Mouse (Mus musculus) heart, embryonic 12.5 days (tissue): Measurements from ENCODE around the gene Ggct. TPM values are rescaled to one million over a fixed set of nuclear protein-coding genes. Genes with fewer than 3 reads are reported as not detected.

Experiments used
- ATAC-seq: fragments of 200-750 bp; cut with Nextera tagmentation; 2 replicates; pipeline ENCODE4 v1.8.0; 2017; ENCODE audit warnings: moderate TSS enrichment, moderate library complexity; ENCODE audit not compliant: insufficient number of reproducible peaks, low FRiP score
- H3K27ac ChIP-seq: fragments of 300-500 bp; sonication (generic); 2 replicates; pipeline ENCODE4 v1.5.1; 2016; ENCODE audit warnings: mild to moderate bottlenecking, moderate library complexity; ENCODE audit not compliant: poor library complexity, severe bottlenecking
- H3K27me3 ChIP-seq: fragments of 300-500 bp; sonication (generic); replicated peaks from 2 replicates; pipeline ENCODE4 v1.6.1; 2016; ENCODE audit warnings: mild to moderate bottlenecking, moderate library complexity
- H3K36me3 ChIP-seq: fragments of 300-500 bp; sonication (generic); 2 replicates; pipeline ENCODE4 v1.6.1; 2016; ENCODE audit warnings: mild to moderate bottlenecking, moderate library complexity
- H3K4me1 ChIP-seq: fragments of 300-500 bp; sonication (generic); replicated peaks from 2 replicates; pipeline ENCODE4 v1.6.1; 2016; ENCODE audit warnings: mild to moderate bottlenecking
- H3K4me2 ChIP-seq: fragments of 300-500 bp; sonication (generic); 2 replicates; pipeline ENCODE4 v1.6.1; 2016; ENCODE audit warnings: mild to moderate bottlenecking, moderate library complexity
- H3K4me3 ChIP-seq: fragments of 300-500 bp; sonication (generic); 2 replicates; pipeline ENCODE4 v1.5.1; 2016; ENCODE audit warnings: mild to moderate bottlenecking
- H3K9ac ChIP-seq: fragments of 300-500 bp; sonication (generic); 2 replicates; pipeline ENCODE4 v1.6.1; 2016; ENCODE audit warnings: mild to moderate bottlenecking, moderate library complexity
- H3K9me3 ChIP-seq: fragments of 300-500 bp; sonication (generic); replicated peaks from 2 replicates; pipeline ENCODE4 v1.6.1; 2016; ENCODE audit warnings: mild to moderate bottlenecking, moderate library complexity
- WGBS: fragments of 180-500 bp; shearing (Covaris S2); methylation state at CpG from one replicate; pipeline ENCODE4 v1.1.7; 2016; 5-methylcytosine and 5-hydroxymethylcytosine counted together
- polyA plus RNA-seq: library from polyadenylated mRNA; unstranded; fragments of >200 nt; fragmentation: Nextera tagmentation; extraction: Ambion mirVana; gene quantifications from 2 replicates; pipeline ENCODE4 v1.2.1, GENCODE M21; 2016

Ggct gene
- polyA plus RNA-seq, 1 experiment from 2014 or later: 6.9 TPM

GRCm38 (mm10) chr6:54952542-54952941 lies 40.2 kb downstream of the Ggct start:
- H3K4me2 ChIP-seq: no peak overlapping the region
- 84% methylated on average over 3 of the region's 3 CpGs for WGBS
- H3K27ac ChIP-seq: no peak overlapping the region
- H3K9ac ChIP-seq: no peak overlapping the region
- H3K9me3 ChIP-seq: 0 out of 2 replicates have a peak, but pooled peaks cover 2% of the 10 kb centered on the region
- ATAC-seq: no peak
- H3K27me3 ChIP-seq: no peaks in the 10 kb centered on the region
- H3K4me3 ChIP-seq: no peak overlapping the region
- peaks cover 15% of the 10 kb centered on the region for H3K4me1 ChIP-seq
- H3K36me3 ChIP-seq: no peaks in the 10 kb centered on the region

GRCm38 (mm10) chr6:54948682-54949081 lies 44.1 kb downstream of the Ggct start:
- H3K9ac ChIP-seq: no peak overlapping the region
- H3K9me3 ChIP-seq: 0 out of 2 replicates have a peak, but pooled peaks cover 2% of the 10 kb centered on the region
- H3K4me3 ChIP-seq: no peak overlapping the region
- H3K4me2 ChIP-seq: no peak overlapping the region
- ATAC-seq: no peak
- no peak overlapping the region for H3K27ac ChIP-seq
- H3K36me3 ChIP-seq: no peaks in the 10 kb centered on the region
- H3K27me3 ChIP-seq: peaks cover 19% of the 10 kb centered on the region
- WGBS: 73% methylated on average over 5 of the region's 5 CpGs
- 0 out of 2 replicates have a peak, but pooled peaks cover 4% of the 10 kb centered on the region for H3K4me1 ChIP-seq

DNA sequence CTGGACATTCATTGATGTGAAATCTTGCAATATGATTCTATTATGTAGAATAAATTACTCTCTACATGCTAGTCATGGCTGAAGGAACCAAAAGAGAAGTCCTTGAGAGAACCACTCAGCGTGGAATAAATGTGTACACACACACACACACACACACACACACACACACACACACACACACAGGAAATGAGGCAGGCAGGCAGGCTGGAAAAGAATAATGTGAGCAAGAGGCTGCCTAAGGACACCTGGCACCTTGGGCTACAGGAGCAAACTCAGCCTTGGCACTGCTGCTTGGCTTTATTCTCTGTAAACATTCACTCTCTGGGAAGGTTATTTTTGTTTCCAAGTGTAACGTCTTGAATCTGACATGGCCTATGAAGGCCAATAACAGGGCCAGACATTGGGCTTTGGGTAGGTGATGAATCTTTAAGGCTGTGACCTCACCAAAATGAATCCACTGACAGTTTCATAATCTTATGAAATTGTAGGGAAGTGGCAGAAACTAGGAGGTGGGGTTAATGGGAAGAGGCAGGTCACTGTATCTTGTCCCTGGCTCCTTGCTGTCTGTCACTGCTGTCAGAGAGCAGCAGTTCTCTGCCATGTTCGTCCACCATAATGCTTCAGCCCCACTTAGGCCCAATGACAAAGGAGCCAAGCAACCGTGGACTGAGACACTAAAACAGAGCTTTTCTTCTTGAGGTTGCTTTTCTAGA lies 46.4 kb downstream of the Ggct start:
- no peaks in the 10 kb centered on the region for H3K36me3 ChIP-seq
- H3K9me3 ChIP-seq: 0 out of 2 replicates have a peak, but pooled peaks cover 2% of the 10 kb centered on the region
- peaks cover 39% of the 10 kb centered on the region for H3K27me3 ChIP-seq
- no peak overlapping the region for H3K9ac ChIP-seq
- 0 out of 2 replicates have a peak, but pooled peaks cover 4% of the 10 kb centered on the region for H3K4me1 ChIP-seq
- WGBS: 66% methylated on average over 4 of the region's 4 CpGs
- no peak for ATAC-seq
- H3K4me2 ChIP-seq: no peak overlapping the region
- no peak overlapping the region for H3K4me3 ChIP-seq
- H3K27ac ChIP-seq: no peak overlapping the region

- Histone ChIP-seq H3K4me3 (no peak overlapping the region), H3K4me2 (peak overlapping the region; percentile 35; the same call in 1 of the 2 replicates), H3K9me3 (no peaks in the 10 kb centered on the region), H3K9ac (no peak overlapping the region), H3K27ac (no peak overlapping the region), H3K36me3 (no peaks in the 10 kb centered on the region), H3K27me3 (peaks cover 42% of the 10 kb centered on the region), H3K4me1 (0 out of 2 replicates have a peak, but pooled peaks cover 11% of the 10 kb centered on the region)
- WGBS: 73% methylated on average over 16 of the region's 16 CpGs
- ATAC-seq: no peak
These were observed 48.2 kb downstream of the Ggct start for GRCm38 (mm10) chr6:54944551-54944950.

DNA sequence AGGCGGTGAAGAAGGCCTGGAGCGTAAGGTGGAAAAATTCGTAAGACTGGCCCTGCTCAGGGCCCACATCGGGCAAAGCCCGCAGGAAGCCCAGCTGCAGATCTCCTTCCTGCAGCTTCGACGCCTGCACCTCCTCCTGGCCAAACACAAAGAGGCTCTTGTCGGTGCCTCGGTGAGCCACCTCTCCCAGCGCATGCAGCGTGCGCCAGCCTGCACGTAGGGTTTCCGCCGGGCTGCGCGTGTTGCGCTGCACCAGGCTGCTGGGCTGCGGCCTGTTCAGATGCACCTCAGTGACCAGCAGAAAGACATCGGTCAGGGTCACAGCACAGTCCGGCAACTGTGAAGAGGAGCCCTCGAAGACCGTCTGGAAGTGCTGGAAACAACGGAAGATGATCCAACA lies 49.0 kb downstream of the Ggct start:
- Histone ChIP-seq H3K4me3 (peak overlapping the region; percentile 3; the same call in 1 of the 2 replicates), H3K9ac (no peak overlapping the region), H3K4me1 (0 out of 2 replicates have a peak, but pooled peaks cover 11% of the 10 kb centered on the region), H3K9me3 (no peaks in the 10 kb centered on the region), H3K27ac (no peak overlapping the region), H3K27me3 (peaks cover 42% of the 10 kb centered on the region), H3K36me3 (no peaks in the 10 kb centered on the region), H3K4me2 (peak overlapping the region; percentile 35)
- ATAC-seq: no peak
- 43% methylated on average over 24 of the region's 24 CpGs for WGBS

- Histone ChIP-seq H3K4me2 (peak overlapping the region; percentile 35), H3K9ac (no peak overlapping the region), H3K27me3 (peaks cover 42% of the 10 kb centered on the region), H3K9me3 (no peaks in the 10 kb centered on the region), H3K4me1 (0 out of 2 replicates have a peak, but pooled peaks cover 11% of the 10 kb centered on the region), H3K27ac (no peak overlapping the region), H3K4me3 (no peak overlapping the region), H3K36me3 (no peaks in the 10 kb centered on the region)
- WGBS: 70% methylated on average over 16 of the region's 16 CpGs
- ATAC-seq: no peak
These were observed 49.5 kb downstream of the Ggct start for GRCm38 (mm10) chr6:54943292-54943691.

GRCm38 (mm10) chr6:54941149-54941548 lies 51.6 kb downstream of the Ggct start:
- 0 out of 2 replicates have a peak, but pooled peaks cover 11% of the 10 kb centered on the region for H3K4me1 ChIP-seq
- H3K27me3 ChIP-seq: peaks cover 42% of the 10 kb centered on the region
- ATAC-seq: no peak
- no peak overlapping the region for H3K9ac ChIP-seq
- H3K27ac ChIP-seq: no peak overlapping the region
- H3K4me3 ChIP-seq: no peak overlapping the region
- no peaks in the 10 kb centered on the region for H3K36me3 ChIP-seq
- 87% methylated on average over 6 of the region's 6 CpGs for WGBS
- H3K4me2 ChIP-seq: no peak overlapping the region
- no peaks in the 10 kb centered on the region for H3K9me3 ChIP-seq

GRCm38 (mm10) chr6:54940126-54940525 lies 52.6 kb downstream of the Ggct start:
- Histone ChIP-seq H3K4me3 (no peak overlapping the region), H3K27me3 (peaks cover 38% of the 10 kb centered on the region), H3K4me2 (no peak overlapping the region), H3K4me1 (0 out of 2 replicates have a peak, but pooled peaks cover 11% of the 10 kb centered on the region), H3K36me3 (no peaks in the 10 kb centered on the region), H3K27ac (no peak overlapping the region), H3K9ac (no peak overlapping the region), H3K9me3 (no peaks in the 10 kb centered on the region)
- WGBS: 76% methylated on average over 7 of the region's 7 CpGs
- no peak for ATAC-seq

GRCm38 (mm10) chr6:54939631-54940030 lies 53.1 kb downstream of the Ggct start:
- Histone ChIP-seq H3K27me3 (peaks cover 33% of the 10 kb centered on the region), H3K9ac (no peak overlapping the region), H3K27ac (no peak overlapping the region), H3K9me3 (no peaks in the 10 kb centered on the region), H3K4me2 (no peak overlapping the region), H3K4me3 (no peak overlapping the region), H3K4me1 (peaks cover 13% of the 10 kb centered on the region), H3K36me3 (no peaks in the 10 kb centered on the region)
- WGBS: 57% methylated on average over 4 of the region's 4 CpGs
- ATAC-seq: peak; percentile 67; the same call in 1 of the 2 replicates

- H3K27me3 ChIP-seq: 0 out of 2 replicates have a peak, but pooled peaks cover 3% of the 10 kb centered on the region
- no peak overlapping the region for H3K9ac ChIP-seq
- H3K4me3 ChIP-seq: no peak overlapping the region
- ATAC-seq: no peak
- no peak overlapping the region for H3K4me2 ChIP-seq
- H3K36me3 ChIP-seq: 0 out of 2 replicates have a peak, but pooled peaks cover 2% of the 10 kb centered on the region
- H3K27ac ChIP-seq: no peak overlapping the region
- WGBS: 41% methylated on average over 2 of the region's 2 CpGs
- no peaks in the 10 kb centered on the region for H3K9me3 ChIP-seq
- H3K4me1 ChIP-seq: peaks cover 21% of the 10 kb centered on the region
These were observed 56.3 kb downstream of the Ggct start for GRCm38 (mm10) chr6:54936496-54936895.

DNA sequence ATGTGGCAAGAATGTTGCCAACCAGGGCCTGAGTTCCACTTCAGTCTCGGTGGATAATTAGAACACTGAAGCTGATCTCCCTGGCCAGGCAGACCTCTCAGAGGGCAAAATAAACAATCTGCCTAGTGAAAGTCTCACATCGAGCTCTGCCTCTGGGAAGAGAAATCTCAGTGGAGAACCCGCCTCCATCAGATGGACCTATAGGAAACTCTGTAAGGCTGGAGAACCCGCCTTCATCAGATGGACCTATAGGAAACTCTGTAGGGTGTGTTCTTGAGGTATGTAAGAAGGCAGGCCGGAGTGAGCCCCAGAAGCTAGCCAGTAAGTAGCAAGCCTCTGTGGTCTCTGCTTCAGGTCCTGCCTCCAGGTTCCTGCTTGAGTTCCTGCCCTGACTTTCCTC lies 57.8 kb downstream of the Ggct start:
- Histone ChIP-seq H3K4me3 (no peak overlapping the region), H3K4me1 (peaks cover 16% of the 10 kb centered on the region), H3K9ac (no peak overlapping the region), H3K9me3 (0 out of 2 replicates have a peak, but pooled peaks cover 3% of the 10 kb centered on the region), H3K4me2 (no peak overlapping the region), H3K27ac (no peak overlapping the region), H3K36me3 (0 out of 2 replicates have a peak, but pooled peaks cover 3% of the 10 kb centered on the region), H3K27me3 (no peaks in the 10 kb centered on the region)
- ATAC-seq: no peak
- 71% methylated on average over 5 of the region's 5 CpGs for WGBS
